Mouse (Mus musculus) cerebellum, adult 11-12 months (tissue): ENCODE results near the gene Smarcc2.
"Not testable (repeated sequence)": the region's sequence is repeated elsewhere in the genome, so short reads cannot be mapped to it uniquely, and the experiment has no call there.

Experiments
- DNase-seq: peaks from one replicate; pipeline ENCODE4 v3.0.0; 2022

Smarcc2 gene

GRCm38 (mm10) chr10:128442718-128443117 lies 16.3 kb upstream of the Smarcc2 start:
- no peak for DNase-seq

DNA sequence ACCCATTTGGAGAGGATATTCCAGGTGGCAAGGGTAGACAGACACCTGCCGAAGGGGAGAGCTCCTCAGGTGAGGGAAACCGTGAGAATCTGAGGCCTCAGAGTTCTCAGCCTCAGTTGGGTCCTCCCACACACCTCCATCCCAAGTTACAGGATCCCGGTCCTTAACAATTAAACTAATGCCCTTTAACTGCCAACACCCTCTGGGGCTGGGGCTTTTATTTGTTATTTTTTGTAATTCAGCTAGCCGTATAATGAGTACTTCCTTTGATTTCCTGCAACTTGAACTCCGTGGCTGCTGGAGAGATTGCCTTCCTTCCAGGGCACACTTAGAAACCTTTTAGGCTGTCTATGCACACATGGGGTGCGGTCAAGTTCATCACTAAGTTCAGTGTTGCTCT lies 14.7 kb upstream of the Smarcc2 start:
- DNase-seq = no peak

GRCm38 (mm10) chr10:128445407-128445806 lies 13.6 kb upstream of the Smarcc2 start:
- no peak for DNase-seq

DNA sequence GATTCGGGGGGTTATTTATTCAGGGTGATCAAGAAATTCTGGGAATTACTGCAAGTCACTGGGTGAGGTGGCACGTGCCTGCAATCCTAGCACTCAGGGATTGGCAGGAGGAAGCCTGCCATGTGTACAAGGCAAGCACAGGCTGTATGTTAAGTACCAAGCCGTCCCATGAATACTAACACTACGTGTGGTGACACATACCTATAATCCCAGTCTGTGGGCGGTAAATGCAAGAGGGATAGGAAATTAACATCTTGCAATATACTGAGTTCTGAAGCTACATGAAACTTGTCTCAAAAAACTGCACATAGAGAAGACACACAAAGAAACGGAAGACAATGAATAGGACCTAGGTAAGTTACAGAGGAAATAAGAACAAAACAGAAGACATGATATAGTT lies 8.0 kb upstream of the Smarcc2 start:
- no peak for DNase-seq

- no peak for DNase-seq
Measured at GRCm38 (mm10) chr10:128454471-128454870, 4.6 kb upstream of the Smarcc2 start.

DNA sequence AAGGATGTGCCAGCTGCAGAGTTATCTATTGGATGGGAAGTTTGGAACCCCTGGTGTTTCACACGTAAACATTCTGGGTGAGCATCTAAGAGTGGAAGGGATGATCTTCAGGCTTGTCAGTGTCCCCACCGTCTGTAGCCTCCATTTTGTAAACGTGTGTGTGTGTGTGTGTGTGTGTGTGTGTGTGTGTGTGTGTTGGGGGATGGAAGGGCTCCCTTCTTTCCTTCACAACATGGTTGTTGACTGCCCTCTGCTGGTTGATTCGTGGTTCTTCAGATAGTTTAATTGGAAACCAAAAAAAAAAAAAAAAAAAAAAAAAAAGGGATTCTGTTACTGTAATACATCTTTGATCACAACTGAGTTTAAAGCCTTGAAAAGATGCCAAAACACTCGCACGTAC lies 3.8 kb upstream of the Smarcc2 start:
- peak; percentile 67 for DNase-seq

DNA sequence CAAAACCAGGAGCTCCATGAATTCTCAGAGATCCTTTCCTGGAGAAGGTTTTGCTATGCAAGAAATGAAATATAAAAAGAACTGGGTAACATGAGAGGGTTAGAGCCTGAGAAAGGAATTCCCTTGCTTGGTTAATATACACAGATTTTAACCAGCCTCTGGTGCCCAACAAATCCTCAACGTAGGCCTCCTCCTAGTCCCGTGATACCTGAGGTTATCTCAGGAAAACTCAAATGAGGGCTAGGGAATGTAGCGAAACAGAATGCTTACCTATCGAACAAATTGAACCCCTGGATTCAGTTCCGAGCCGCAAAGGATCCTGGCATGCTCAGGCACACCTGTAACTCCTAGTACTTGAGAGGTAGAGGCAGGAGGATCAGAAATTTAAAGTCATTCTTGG lies 1.4 kb upstream of the Smarcc2 start:
- DNase-seq = no peak

DNA sequence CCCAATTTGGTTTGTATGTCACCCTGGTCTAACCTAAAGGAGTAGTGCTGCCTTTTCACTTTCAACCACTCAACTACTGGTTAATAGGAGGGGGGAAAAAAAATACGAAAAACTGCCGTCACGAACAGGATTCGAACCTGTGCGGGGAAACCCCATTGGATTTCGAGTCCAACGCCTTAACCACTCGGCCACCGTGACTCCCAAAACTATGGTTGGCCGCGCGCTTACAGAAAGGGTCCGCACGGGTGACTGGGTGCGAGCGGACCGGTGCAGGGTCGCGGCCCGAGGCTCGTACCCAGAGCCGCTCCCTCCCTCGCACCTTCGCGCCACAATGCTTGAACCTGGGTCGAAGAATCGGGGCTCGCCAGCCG lies 715 bp upstream of the Smarcc2 start:
- no peak for DNase-seq

GRCm38 (mm10) chr10:128459409-128460269 lies 591 bp downstream of the Smarcc2 start:
- peak; percentile 75 for DNase-seq

GRCm38 (mm10) chr10:128460270-128460630 lies 1.2 kb downstream of the Smarcc2 start:
- DNase-seq = no peak

DNA sequence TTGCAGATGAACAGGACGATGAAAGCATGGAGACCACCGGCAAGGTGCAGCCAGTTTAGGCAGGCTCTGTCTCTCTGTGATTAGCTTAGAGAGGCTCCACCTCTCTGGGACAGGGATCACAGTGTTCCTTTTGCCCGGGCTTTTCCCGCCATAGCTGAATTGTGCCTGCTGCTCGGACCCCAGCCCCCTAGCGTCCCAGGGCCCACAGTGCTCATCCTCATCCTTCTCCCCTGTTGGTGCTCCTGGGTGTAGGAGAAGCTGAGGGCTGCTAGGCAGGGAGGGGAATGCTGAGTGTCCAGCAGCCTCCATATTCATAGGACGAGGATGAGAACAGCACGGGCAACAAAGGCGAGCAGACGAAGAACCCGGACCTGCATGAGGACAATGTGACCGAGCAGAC lies 15.3 kb downstream of the Smarcc2 start:
- no peak for DNase-seq

- no peak for DNase-seq
Measured at GRCm38 (mm10) chr10:128486370-128486769, 27.3 kb downstream of the Smarcc2 start.

GRCm38 (mm10) chr10:128487861-128488712 lies 29.0 kb downstream of the Smarcc2 start:
- peak; percentile 77 for DNase-seq

GRCm38 (mm10) chr10:128488776-128489175 lies 29.7 kb downstream of the Smarcc2 start:
- DNase-seq = peak; percentile 43

DNA sequence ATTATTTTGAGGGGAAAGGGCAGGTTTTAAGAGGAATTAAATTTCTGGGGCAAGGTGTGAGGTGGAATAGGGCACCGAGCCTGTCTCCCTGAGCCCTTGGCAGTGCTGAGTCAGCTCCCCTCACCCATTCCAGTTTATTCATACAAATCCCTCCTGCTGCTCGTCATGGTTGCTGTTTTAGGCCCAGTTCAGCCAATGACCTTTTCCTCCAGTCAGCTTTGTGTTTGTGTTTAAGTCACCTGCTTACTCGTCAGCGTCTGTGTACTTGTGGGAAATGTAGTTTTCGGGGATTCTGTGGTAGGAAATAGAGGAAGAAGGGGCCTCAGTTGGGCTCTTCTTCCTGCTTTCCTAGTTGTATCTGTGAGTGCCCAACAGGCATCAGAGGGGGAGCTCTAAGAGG lies 30.3 kb downstream of the Smarcc2 start:
- DNase-seq = no peak

DNA sequence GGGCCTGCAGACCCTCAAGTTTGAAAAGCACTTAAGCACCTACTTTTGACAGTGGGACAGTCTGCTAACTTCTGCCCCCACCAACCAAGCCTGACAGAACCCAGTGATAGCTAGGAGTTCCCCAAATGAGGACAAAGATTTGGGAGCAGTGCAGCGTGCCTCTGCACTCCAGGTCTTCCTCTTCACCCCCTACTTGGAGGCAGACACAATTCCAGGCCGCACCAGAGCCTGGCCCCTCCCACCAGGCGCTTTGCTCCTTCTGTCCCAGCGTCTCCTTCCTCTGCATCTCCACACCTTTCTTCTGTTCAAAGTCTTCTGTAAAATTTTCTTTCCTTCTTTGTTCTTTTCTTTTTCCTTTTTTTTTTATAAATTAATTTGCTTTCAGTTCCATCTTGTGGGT lies 30.7 kb downstream of the Smarcc2 start:
- no peak for DNase-seq

- DNase-seq = no peak
Measured at GRCm38 (mm10) chr10:128490232-128490631, 31.2 kb downstream of the Smarcc2 start.

GRCm38 (mm10) chr10:128490912-128491311 lies 31.9 kb downstream of the Smarcc2 start:
- peak; percentile 45 for DNase-seq

GRCm38 (mm10) chr10:128491495-128491894 lies 32.4 kb downstream of the Smarcc2 start:
- DNase-seq = peak; percentile 47

- not testable (repeated sequence) for DNase-seq
Measured at GRCm38 (mm10) chr10:128492051-128492450, 33.0 kb downstream of the Smarcc2 start.

GRCm38 (mm10) chr10:128492633-128493311 lies 33.7 kb downstream of the Smarcc2 start:
- peak; percentile 67 for DNase-seq

- DNase-seq = no peak
Measured at GRCm38 (mm10) chr10:128493319-128493694, 34.3 kb downstream of the Smarcc2 start.
